Mouse (Mus musculus): Measurements from ENCODE around the gene Ppip5k1. TPM values are rescaled to one million over a fixed set of nuclear protein-coding genes. Genes with fewer than 3 reads are reported as not detected.
A peak's percentile ranks its signal among the peaks of the same experiment; 100 is the strongest.

The Ppip5k1 gene
- polyA plus RNA-seq, 1 experiment from 2014 or later = 3.5 TPM

- 50% methylated on average over 8 of the region's 8 CpGs for WGBS (ENCODE audit: insufficient replicate concordance)
Observed at GRCm38 (mm10) chr2:121316278-121316677, 38.9 kb downstream of the Ppip5k1 start.

GRCm38 (mm10) chr2:121308997-121309416 is 46.2 kb downstream of the Ppip5k1 start:
- H3K36me3 ChIP-seq (replicated peaks; ENCODE audit: insufficient read depth, low read length) = no peaks in the 10 kb centered on the region
- DNase-seq (no peak), ATAC-seq (no peak)
- no peak overlapping the region for H3K27ac ChIP-seq (ENCODE audit: low read depth)
- H3K9me3 ChIP-seq (ENCODE audit: low read length) = no peaks in the 10 kb centered on the region
- peak overlapping the region; percentile 27; the same call in 1 of the 2 replicates for H3K4me2 ChIP-seq (ENCODE audit: low read depth, low read length)
- 0 out of 2 replicates have a peak, but pooled peaks cover 15% of the 10 kb centered on the region for H3K27me3 ChIP-seq (ENCODE audit: insufficient read depth, low read length)
- H3K4me3 ChIP-seq (ENCODE audit: low read depth, low read length) = no peak overlapping the region
- WGBS (ENCODE audit: insufficient replicate concordance) = 20% methylated on average over 5 of the region's 5 CpGs
- no peak overlapping the region for H3K9ac ChIP-seq (replicated peaks)
- H3K4me1 ChIP-seq (ENCODE audit: insufficient read depth) = peaks cover 2% of the 10 kb centered on the region; the same call in 1 of the 2 replicates
- TF ChIP-seq CTCF (IDR thresholded peaks at IDR 0.05; ENCODE audit: low read depth) = no peak
- no peak for TF ChIP-seq EP300 (IDR thresholded peaks at IDR 0.05; ENCODE audit: low read depth)

More at GRCm38 (mm10) chr2:121316278-121316677, 38.9 kb downstream of the Ppip5k1 start:
- TF ChIP-seq EP300 (IDR thresholded peaks at IDR 0.05; ENCODE audit: low read depth) = no peak
- Histone ChIP-seq H3K27ac (ENCODE audit: low read depth) (no peak overlapping the region), H3K36me3 (replicated peaks; ENCODE audit: insufficient read depth, low read length) (no peaks in the 10 kb centered on the region), H3K4me2 (ENCODE audit: low read depth, low read length) (no peak overlapping the region), H3K4me3 (ENCODE audit: low read depth, low read length) (no peak overlapping the region), H3K9ac (replicated peaks) (no peak overlapping the region), H3K9me3 (ENCODE audit: low read length) (no peaks in the 10 kb centered on the region), H3K27me3 (ENCODE audit: insufficient read depth, low read length) (no peaks in the 10 kb centered on the region), H3K4me1 (ENCODE audit: insufficient read depth) (no peaks in the 10 kb centered on the region)
- DNase-seq (no peak), ATAC-seq (no peak)

- no peaks in the 10 kb centered on the region for H3K36me3 ChIP-seq (replicated peaks; ENCODE audit: insufficient read depth, low read length)
- H3K27me3 ChIP-seq (ENCODE audit: insufficient read depth, low read length) = peaks cover 73% of the 10 kb centered on the region
- no peaks in the 10 kb centered on the region for H3K9me3 ChIP-seq (ENCODE audit: low read length)
- DNase-seq (no peak), ATAC-seq (no peak)
- no peak overlapping the region for H3K9ac ChIP-seq (replicated peaks)
- H3K4me3 ChIP-seq (ENCODE audit: low read depth, low read length) = no peak overlapping the region
- WGBS (ENCODE audit: insufficient replicate concordance) = 70% methylated on average over 10 of the region's 10 CpGs
- TF ChIP-seq CTCF (IDR thresholded peaks at IDR 0.05; ENCODE audit: low read depth) (no peak), EP300 (IDR thresholded peaks at IDR 0.05; ENCODE audit: low read depth) (no peak)
- no peak overlapping the region for H3K27ac ChIP-seq (ENCODE audit: low read depth)
- H3K4me2 ChIP-seq (ENCODE audit: low read depth, low read length) = no peak overlapping the region
- no peaks in the 10 kb centered on the region for H3K4me1 ChIP-seq (ENCODE audit: insufficient read depth)
Observed at GRCm38 (mm10) chr2:121300036-121300435, 55.2 kb downstream of the Ppip5k1 start.

- ATAC-seq = no peak
Observed at GRCm38 (mm10) chr2:121299471-121299870, 55.7 kb downstream of the Ppip5k1 start.

GRCm38 (mm10) chr2:121298131-121298530 is 57.1 kb downstream of the Ppip5k1 start:
- DNase-seq = no peak
- Histone ChIP-seq H3K9ac (replicated peaks) (no peak overlapping the region), H3K27ac (ENCODE audit: low read depth) (no peak overlapping the region), H3K9me3 (ENCODE audit: low read length) (no peaks in the 10 kb centered on the region), H3K4me3 (ENCODE audit: low read depth, low read length) (no peak overlapping the region), H3K4me2 (ENCODE audit: low read depth, low read length) (no peak overlapping the region), H3K36me3 (replicated peaks; ENCODE audit: insufficient read depth, low read length) (no peaks in the 10 kb centered on the region), H3K27me3 (ENCODE audit: insufficient read depth, low read length) (peaks cover 86% of the 10 kb centered on the region), H3K4me1 (ENCODE audit: insufficient read depth) (peaks cover 3% of the 10 kb centered on the region; the same call in 1 of the 2 replicates)
- TF ChIP-seq EP300 (IDR thresholded peaks at IDR 0.05; ENCODE audit: low read depth) (no peak), CTCF (IDR thresholded peaks at IDR 0.05; ENCODE audit: low read depth) (no peak)
- ATAC-seq = no peak
- WGBS (ENCODE audit: insufficient replicate concordance) = 9% methylated on average over 8 of the region's 8 CpGs

More at GRCm38 (mm10) chr2:121299471-121299870, 55.7 kb downstream of the Ppip5k1 start:
- peaks cover 2% of the 10 kb centered on the region; the same call in 1 of the 2 replicates for H3K4me1 ChIP-seq (ENCODE audit: insufficient read depth)
- no peak overlapping the region for H3K27ac ChIP-seq (ENCODE audit: low read depth)
- no peak for DNase-seq
- no peak overlapping the region for H3K4me3 ChIP-seq (ENCODE audit: low read depth, low read length)
- WGBS (ENCODE audit: insufficient replicate concordance) = 83% methylated on average over 17 of the region's 17 CpGs
- no peak overlapping the region for H3K4me2 ChIP-seq (ENCODE audit: low read depth, low read length)
- H3K9ac ChIP-seq (replicated peaks) = no peak overlapping the region
- H3K27me3 ChIP-seq (ENCODE audit: insufficient read depth, low read length) = peaks cover 74% of the 10 kb centered on the region
- no peaks in the 10 kb centered on the region for H3K36me3 ChIP-seq (replicated peaks; ENCODE audit: insufficient read depth, low read length)
- TF ChIP-seq CTCF (IDR thresholded peaks at IDR 0.05; ENCODE audit: low read depth) (no peak), EP300 (IDR thresholded peaks at IDR 0.05; ENCODE audit: low read depth) (no peak)
- no peaks in the 10 kb centered on the region for H3K9me3 ChIP-seq (ENCODE audit: low read length)

- H3K27me3 ChIP-seq (ENCODE audit: insufficient read depth, low read length) = peaks cover 82% of the 10 kb centered on the region
- no peak for TF ChIP-seq EP300 (IDR thresholded peaks at IDR 0.05; ENCODE audit: low read depth)
- H3K36me3 ChIP-seq (replicated peaks; ENCODE audit: insufficient read depth, low read length) = no peaks in the 10 kb centered on the region
- DNase-seq (no peak), ATAC-seq (no peak)
- no peak overlapping the region for H3K27ac ChIP-seq (ENCODE audit: low read depth)
- no peaks in the 10 kb centered on the region for H3K9me3 ChIP-seq (ENCODE audit: low read length)
- H3K9ac ChIP-seq (replicated peaks) = no peak overlapping the region
- H3K4me1 ChIP-seq (ENCODE audit: insufficient read depth) = peaks cover 3% of the 10 kb centered on the region; the same call in 1 of the 2 replicates
- no peak overlapping the region for H3K4me3 ChIP-seq (ENCODE audit: low read depth, low read length)
- H3K4me2 ChIP-seq (ENCODE audit: low read depth, low read length) = no peak overlapping the region
- 12% methylated on average over 9 of the region's 9 CpGs for WGBS (ENCODE audit: insufficient replicate concordance)
Observed at GRCm38 (mm10) chr2:121297701-121298100, 57.5 kb downstream of the Ppip5k1 start.
